Mouse (Mus musculus) ES-E14 (cell line): ENCODE measurements at regions not wholly inside any gene's neighbourhood (a gene's known extent, or its start where the extent isn't known, plus 50 kb on each side); places are given as distances from the start of the nearest gene placed in this dataset.

Source experiments
- CHD2 ChIP-seq: IDR thresholded peaks from 2 replicates; pipeline ENCODE4 v1.6.1; 2014; ENCODE audit warnings: mild to moderate bottlenecking, low read depth, low read length, inconsistent platforms
- HCFC1 ChIP-seq: IDR thresholded peaks from 2 replicates; pipeline ENCODE4 v1.6.1; 2012; ENCODE audit warnings: low read length, inconsistent platforms, borderline replicate concordance; ENCODE audit not compliant: insufficient read depth
- MAFK ChIP-seq: IDR thresholded peaks from 2 replicates; pipeline ENCODE4 v1.6.1; 2014; ENCODE audit warnings: mild to moderate bottlenecking, low read depth, low read length, inconsistent platforms; ENCODE audit not compliant: insufficient read depth
- ZNF384 ChIP-seq: IDR thresholded peaks from 2 replicates; pipeline ENCODE4 v1.6.1; 2012; ENCODE audit warnings: low read depth, low read length, inconsistent platforms

- TF ChIP-seq ZNF384, result no peak
- no peak for TF ChIP-seq MAFK
- no peak for TF ChIP-seq CHD2
- TF ChIP-seq HCFC1, result no peak
Observed at GRCm38 (mm10) chr15:67263723-67264122, 763.0 kb upstream of the Lrrc6 start.
